Mouse (Mus musculus): ENCODE data around the gene Ormdl1. TPM values are rescaled to one million over a fixed set of nuclear protein-coding genes. Genes with fewer than 3 reads are reported as not detected.
A peak's percentile ranks its signal among the peaks of the same experiment; 100 is the strongest.

Ormdl1 gene
- total and polyA plus RNA-seq, 3 experiments, result 6.3 to 14.3 (median 13.2) TPM

DNA sequence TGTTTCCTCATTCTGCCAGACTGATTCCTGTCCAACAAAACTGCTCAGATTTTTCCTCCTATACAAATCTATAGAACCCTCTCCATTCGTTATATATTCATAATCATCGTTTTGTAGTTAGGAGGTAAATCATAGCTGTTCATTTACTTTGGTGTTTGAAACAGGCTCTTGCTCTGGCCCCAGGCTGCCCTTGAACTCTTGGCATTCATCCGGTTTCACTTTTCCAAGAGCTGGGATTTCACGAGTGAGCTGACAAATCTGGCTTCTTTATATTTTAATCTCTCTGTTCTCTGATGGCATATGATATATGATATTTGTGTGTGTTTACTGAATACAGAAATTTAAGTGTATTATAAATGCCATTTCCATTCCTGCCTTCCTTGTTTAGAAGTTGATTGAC is 3.6 kb downstream of the Ormdl1 start:
- H3K36me3 ChIP-seq (ENCODE audit: control insufficient read depth, insufficient read depth, low read length), result no peaks in the 10 kb centered on the region; the same call in none of the 2 replicates
- DNase-seq, result no peak
- no peaks in the 10 kb centered on the region for H3K79me2 ChIP-seq (replicated peaks; ENCODE audit: control insufficient read depth, insufficient read depth, low read length)
- no peak overlapping the region for H3K27ac ChIP-seq
- no peak overlapping the region for H3K4me3 ChIP-seq
- TF ChIP-seq CTCF (IDR thresholded peaks at IDR 0.05) (no peak), EP300 (IDR thresholded peaks at IDR 0.05; ENCODE audit: insufficient read depth, low read depth, low read length) (no peak), POLR2A (IDR thresholded peaks at IDR 0.05; ENCODE audit: insufficient read depth, low read depth, low read length) (no peak)
- H3K4me1 ChIP-seq (ENCODE audit: control insufficient read depth, insufficient read depth, low read length), result no peaks in the 10 kb centered on the region
- H3K9ac ChIP-seq (ENCODE audit: low read depth, low read length), result no peak overlapping the region
- H3K27me3 ChIP-seq (ENCODE audit: control insufficient read depth, insufficient read depth, low read length), result no peaks in the 10 kb centered on the region
- intact Hi-C loops (cut with DNase I), result no loop called here
- WGBS, result 74% methylated on average over 4 of the region's 4 CpGs

GRCm38 (mm10) chr1:53312989-53313967 is 16.4 kb downstream of the Ormdl1 start, which contains the start of gene Osgepl1:
TSS of gene Osgepl1 (plus strand) at chr1:53313624.
- no peaks in the 10 kb centered on the region for H3K27me3 ChIP-seq (ENCODE audit: control insufficient read depth, insufficient read depth, low read length)
- TF ChIP-seq POLR2A (IDR thresholded peaks at IDR 0.05; ENCODE audit: insufficient read depth, low read depth, low read length), result peak; percentile 87
- 0 out of 2 replicates have a peak, but pooled peaks have one; percentile 30 for TF ChIP-seq EP300 (IDR thresholded peaks at IDR 0.05; ENCODE audit: insufficient read depth, low read depth, low read length)
- peak; percentile 36 for TF ChIP-seq CTCF (IDR thresholded peaks at IDR 0.05)
- H3K4me3 ChIP-seq, result peak within 1 kb of the TSS; percentile 87
- intact Hi-C loops (cut with DNase I), result loop anchor here (2.0 to 5.0 kb wide), 2 partner anchors 16 to 39 kb away; partner anchors contain the start of genes Asdurf, Asnsd1, Gm28551 and Gm28778
- DNase-seq, result peak; percentile 89 to 90
- 2% methylated on average over 27 of the region's 27 CpGs for WGBS
- no peaks in the 10 kb centered on the region for H3K79me2 ChIP-seq (replicated peaks; ENCODE audit: control insufficient read depth, insufficient read depth, low read length)
- H3K4me1 ChIP-seq (ENCODE audit: control insufficient read depth, insufficient read depth, low read length), result no peaks in the 10 kb centered on the region; the same call in 1 of the 2 replicates
- peak within 1 kb of the TSS; percentile 97 for H3K27ac ChIP-seq
- peaks cover 26% of the 10 kb centered on the region for H3K36me3 ChIP-seq (ENCODE audit: control insufficient read depth, insufficient read depth, low read length)
- peak within 1 kb of the TSS; percentile 88 for H3K9ac ChIP-seq (ENCODE audit: low read depth, low read length)

GRCm38 (mm10) chr1:53321662-53322344 is 24.9 kb downstream of the Ormdl1 start:
- no peak overlapping the region for H3K9ac ChIP-seq (ENCODE audit: low read depth, low read length)
- intact Hi-C loops (cut with DNase I), result no loop called here
- H3K36me3 ChIP-seq (ENCODE audit: control insufficient read depth, insufficient read depth, low read length), result peaks cover 12% of the 10 kb centered on the region
- DNase-seq, result no peak
- no peaks in the 10 kb centered on the region; the same call in 1 of the 2 replicates for H3K4me1 ChIP-seq (ENCODE audit: control insufficient read depth, insufficient read depth, low read length)
- H3K4me3 ChIP-seq, result no peak overlapping the region
- TF ChIP-seq POLR2A (IDR thresholded peaks at IDR 0.05; ENCODE audit: insufficient read depth, low read depth, low read length) (no peak), EP300 (IDR thresholded peaks at IDR 0.05; ENCODE audit: insufficient read depth, low read depth, low read length) (no peak), CTCF (IDR thresholded peaks at IDR 0.05) (no peak)
- no peaks in the 10 kb centered on the region for H3K27me3 ChIP-seq (ENCODE audit: control insufficient read depth, insufficient read depth, low read length)
- H3K79me2 ChIP-seq (replicated peaks; ENCODE audit: control insufficient read depth, insufficient read depth, low read length), result no peaks in the 10 kb centered on the region
- 95% methylated on average over 4 of the region's 4 CpGs for WGBS
- no peak overlapping the region for H3K27ac ChIP-seq

- 92% methylated on average over 5 of the region's 5 CpGs for whole genome bisulfite sequencing
- TF ChIP-seq CTCF (IDR thresholded peaks at IDR 0.05) (no peak), POLR2A (IDR thresholded peaks at IDR 0.05; ENCODE audit: insufficient read depth, low read depth, low read length) (no peak), EP300 (IDR thresholded peaks at IDR 0.05; ENCODE audit: insufficient read depth, low read depth, low read length) (no peak)
- intact Hi-C loops (cut with DNase I), result no loop called here
- Histone ChIP-seq H3K79me2 (replicated peaks; ENCODE audit: control insufficient read depth, insufficient read depth, low read length) (no peaks in the 10 kb centered on the region), H3K4me1 (ENCODE audit: control insufficient read depth, insufficient read depth, low read length) (no peaks in the 10 kb centered on the region), H3K9ac (ENCODE audit: low read depth, low read length) (no peak overlapping the region), H3K36me3 (ENCODE audit: control insufficient read depth, insufficient read depth, low read length) (peaks cover 4% of the 10 kb centered on the region), H3K27ac (no peak overlapping the region), H3K27me3 (ENCODE audit: control insufficient read depth, insufficient read depth, low read length) (no peaks in the 10 kb centered on the region), H3K4me3 (no peak overlapping the region)
- no peak for DNase-seq
Observed at GRCm38 (mm10) chr1:53323254-53323653, 26.4 kb downstream of the Ormdl1 start.

DNA sequence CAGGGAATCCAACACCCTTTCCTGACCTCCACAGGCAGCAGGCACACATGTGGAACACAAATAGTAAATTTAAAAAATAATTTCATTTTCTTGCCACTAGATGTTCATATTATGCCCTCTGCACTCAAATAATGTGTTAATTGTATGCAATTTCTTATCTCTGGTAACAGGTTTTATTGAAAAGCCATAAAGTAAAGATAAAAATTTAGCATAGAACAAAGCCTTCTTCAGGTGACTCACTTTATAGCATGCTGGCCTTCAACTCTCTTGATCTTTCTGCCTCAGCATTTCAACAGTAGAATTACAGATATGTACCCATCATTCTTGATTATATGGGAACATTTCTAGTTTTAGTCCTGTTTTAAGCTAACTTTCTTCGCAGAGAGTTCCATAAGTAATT is 27.4 kb downstream of the Ormdl1 start:
- intact Hi-C loops (cut with DNase I), result no loop called here
- DNase-seq, result no peak
- H3K79me2 ChIP-seq (replicated peaks; ENCODE audit: control insufficient read depth, insufficient read depth, low read length), result no peaks in the 10 kb centered on the region
- no peaks in the 10 kb centered on the region for H3K27me3 ChIP-seq (ENCODE audit: control insufficient read depth, insufficient read depth, low read length)
- 100% methylated on average over 1 of the region's 1 CpGs for WGBS
- no peak overlapping the region for H3K4me3 ChIP-seq
- H3K9ac ChIP-seq (ENCODE audit: low read depth, low read length), result no peak overlapping the region
- no peaks in the 10 kb centered on the region for H3K4me1 ChIP-seq (ENCODE audit: control insufficient read depth, insufficient read depth, low read length)
- TF ChIP-seq CTCF (IDR thresholded peaks at IDR 0.05) (no peak), POLR2A (IDR thresholded peaks at IDR 0.05; ENCODE audit: insufficient read depth, low read depth, low read length) (no peak), EP300 (IDR thresholded peaks at IDR 0.05; ENCODE audit: insufficient read depth, low read depth, low read length) (no peak)
- peaks cover 2% of the 10 kb centered on the region; the same call in 1 of the 2 replicates for H3K36me3 ChIP-seq (ENCODE audit: control insufficient read depth, insufficient read depth, low read length)
- no peak overlapping the region for H3K27ac ChIP-seq

Data from heart, adult 2 months (tissue).